Mouse (Mus musculus): ENCODE results near the gene Cd44. TPM values are rescaled to one million over a fixed set of nuclear protein-coding genes. Genes with fewer than 3 reads are reported as not detected.

Cd44 gene
- polyA plus RNA-seq, 1 experiment from 2014 or later: 3.8 TPM

GRCm38 (mm10) chr2:102886306-102886935, 15.0 kb downstream of the Cd44 start:
- no peak overlapping the region for H3K27ac ChIP-seq (replicated peaks)
- no peak overlapping the region for H3K4me2 ChIP-seq
- no peaks in the 10 kb centered on the region for H3K9me3 ChIP-seq
- no peaks in the 10 kb centered on the region for H3K27me3 ChIP-seq
- H3K4me3 ChIP-seq: no peak overlapping the region
- no peak overlapping the region for H3K9ac ChIP-seq
- H3K36me3 ChIP-seq: no peaks in the 10 kb centered on the region
- 90% methylated on average over 6 of the region's 6 CpGs for WGBS
- H3K4me1 ChIP-seq (replicated peaks): peaks cover 6% of the 10 kb centered on the region; the same call in 1 of the 2 replicates
- no peak for ATAC-seq (ENCODE audit: low FRiP score, low read depth)

GRCm38 (mm10) chr2:102882597-102883272, 18.7 kb downstream of the Cd44 start:
- H3K27ac ChIP-seq (replicated peaks): no peak overlapping the region
- no peak overlapping the region for H3K4me2 ChIP-seq
- H3K9me3 ChIP-seq: no peaks in the 10 kb centered on the region
- no peaks in the 10 kb centered on the region for H3K36me3 ChIP-seq
- no peak overlapping the region for H3K9ac ChIP-seq
- WGBS: 53% methylated on average over 6 of the region's 6 CpGs
- peaks cover 6% of the 10 kb centered on the region; the same call in 1 of the 2 replicates for H3K4me1 ChIP-seq (replicated peaks)
- ATAC-seq (ENCODE audit: low FRiP score, low read depth): no peak
- H3K27me3 ChIP-seq: no peaks in the 10 kb centered on the region
- no peak overlapping the region for H3K4me3 ChIP-seq

GRCm38 (mm10) chr2:102882004-102882588, 19.4 kb downstream of the Cd44 start:
- WGBS: 73% methylated on average over 8 of the region's 8 CpGs
- H3K4me3 ChIP-seq: no peak overlapping the region
- peaks cover 6% of the 10 kb centered on the region; the same call in 1 of the 2 replicates for H3K4me1 ChIP-seq (replicated peaks)
- no peaks in the 10 kb centered on the region for H3K9me3 ChIP-seq
- H3K4me2 ChIP-seq: no peak overlapping the region
- ATAC-seq (ENCODE audit: low FRiP score, low read depth): no peak
- H3K36me3 ChIP-seq: no peaks in the 10 kb centered on the region
- H3K27me3 ChIP-seq: no peaks in the 10 kb centered on the region
- H3K9ac ChIP-seq: no peak overlapping the region
- no peak overlapping the region for H3K27ac ChIP-seq (replicated peaks)

- no peaks in the 10 kb centered on the region for H3K27me3 ChIP-seq
- ATAC-seq (ENCODE audit: low FRiP score, low read depth): no peak
- H3K4me1 ChIP-seq (replicated peaks): peaks cover 11% of the 10 kb centered on the region
- no peak overlapping the region for H3K4me3 ChIP-seq
- H3K9ac ChIP-seq: no peak overlapping the region
- H3K4me2 ChIP-seq: no peak overlapping the region
- H3K36me3 ChIP-seq: no peaks in the 10 kb centered on the region
- H3K27ac ChIP-seq (replicated peaks): no peak overlapping the region
- WGBS: 36% methylated on average over 2 of the region's 2 CpGs
- no peaks in the 10 kb centered on the region for H3K9me3 ChIP-seq
These were observed 23.0 kb downstream of the Cd44 start for GRCm38 (mm10) chr2:102878513-102878912.

- no peaks in the 10 kb centered on the region for H3K9me3 ChIP-seq
- no peaks in the 10 kb centered on the region for H3K36me3 ChIP-seq
- H3K27ac ChIP-seq (replicated peaks): no peak overlapping the region
- 96% methylated on average over 4 of the region's 4 CpGs for WGBS
- H3K9ac ChIP-seq: no peak overlapping the region
- H3K27me3 ChIP-seq: no peaks in the 10 kb centered on the region
- no peak overlapping the region for H3K4me2 ChIP-seq
- H3K4me1 ChIP-seq (replicated peaks): peaks cover 8% of the 10 kb centered on the region
- no peak for ATAC-seq (ENCODE audit: low FRiP score, low read depth)
- H3K4me3 ChIP-seq: no peak overlapping the region
These were observed 24.0 kb downstream of the Cd44 start for GRCm38 (mm10) chr2:102877463-102877862.

- no peak overlapping the region for H3K4me2 ChIP-seq
- H3K9ac ChIP-seq: no peak overlapping the region
- no peak for ATAC-seq (ENCODE audit: low FRiP score, low read depth)
- no peaks in the 10 kb centered on the region for H3K36me3 ChIP-seq
- WGBS: 76% methylated on average over 1 of the region's 1 CpGs
- H3K27ac ChIP-seq (replicated peaks): no peak overlapping the region
- no peak overlapping the region for H3K4me3 ChIP-seq
- H3K4me1 ChIP-seq (replicated peaks): peaks cover 5% of the 10 kb centered on the region
- H3K9me3 ChIP-seq: no peaks in the 10 kb centered on the region
- H3K27me3 ChIP-seq: no peaks in the 10 kb centered on the region
These were observed 25.3 kb downstream of the Cd44 start for GRCm38 (mm10) chr2:102876141-102876540.

GRCm38 (mm10) chr2:102873848-102874247, 27.6 kb downstream of the Cd44 start:
- H3K4me1 ChIP-seq (replicated peaks): peaks cover 5% of the 10 kb centered on the region
- H3K36me3 ChIP-seq: no peaks in the 10 kb centered on the region
- WGBS: 46% methylated on average over 4 of the region's 4 CpGs
- no peak overlapping the region for H3K4me2 ChIP-seq
- H3K9me3 ChIP-seq: no peaks in the 10 kb centered on the region
- H3K27ac ChIP-seq (replicated peaks): no peak overlapping the region
- no peak overlapping the region for H3K4me3 ChIP-seq
- H3K27me3 ChIP-seq: no peaks in the 10 kb centered on the region
- no peak overlapping the region for H3K9ac ChIP-seq
- no peak for ATAC-seq (ENCODE audit: low FRiP score, low read depth)

GRCm38 (mm10) chr2:102873194-102873593, 28.3 kb downstream of the Cd44 start:
- Histone ChIP-seq H3K9ac (no peak overlapping the region), H3K36me3 (no peaks in the 10 kb centered on the region), H3K4me1 (replicated peaks) (peaks cover 5% of the 10 kb centered on the region), H3K4me3 (no peak overlapping the region), H3K9me3 (no peaks in the 10 kb centered on the region), H3K27ac (replicated peaks) (no peak overlapping the region), H3K27me3 (no peaks in the 10 kb centered on the region), H3K4me2 (no peak overlapping the region)
- ATAC-seq (ENCODE audit: low FRiP score, low read depth): no peak
- WGBS: 78% methylated on average over 4 of the region's 4 CpGs

- Histone ChIP-seq H3K4me3 (no peak overlapping the region), H3K27ac (replicated peaks) (no peak overlapping the region), H3K9me3 (no peaks in the 10 kb centered on the region), H3K4me1 (replicated peaks) (peaks cover 5% of the 10 kb centered on the region), H3K27me3 (no peaks in the 10 kb centered on the region), H3K9ac (no peak overlapping the region), H3K36me3 (no peaks in the 10 kb centered on the region), H3K4me2 (no peak overlapping the region)
- WGBS: 92% methylated on average over 2 of the region's 2 CpGs
- no peak for ATAC-seq (ENCODE audit: low FRiP score, low read depth)
These were observed 29.0 kb downstream of the Cd44 start for GRCm38 (mm10) chr2:102872436-102872835.

GRCm38 (mm10) chr2:102868444-102868843, 33.0 kb downstream of the Cd44 start:
- Histone ChIP-seq H3K4me2 (no peak overlapping the region), H3K4me1 (replicated peaks) (no peaks in the 10 kb centered on the region), H3K4me3 (no peak overlapping the region), H3K27ac (replicated peaks) (no peak overlapping the region), H3K9me3 (no peaks in the 10 kb centered on the region), H3K9ac (no peak overlapping the region), H3K27me3 (no peaks in the 10 kb centered on the region), H3K36me3 (no peaks in the 10 kb centered on the region)
- ATAC-seq (ENCODE audit: low FRiP score, low read depth): no peak
- WGBS: 86% methylated on average over 2 of the region's 2 CpGs

- Histone ChIP-seq H3K36me3 (no peaks in the 10 kb centered on the region), H3K9ac (no peak overlapping the region), H3K4me1 (replicated peaks) (no peaks in the 10 kb centered on the region), H3K4me2 (no peak overlapping the region), H3K27ac (replicated peaks) (no peak overlapping the region), H3K4me3 (no peak overlapping the region), H3K9me3 (no peaks in the 10 kb centered on the region), H3K27me3 (no peaks in the 10 kb centered on the region)
- ATAC-seq (ENCODE audit: low FRiP score, low read depth): no peak
- 58% methylated on average over 6 of the region's 6 CpGs for WGBS
These were observed 33.9 kb downstream of the Cd44 start for GRCm38 (mm10) chr2:102867396-102868088.

GRCm38 (mm10) chr2:102866594-102866993, 34.9 kb downstream of the Cd44 start:
- Histone ChIP-seq H3K27ac (replicated peaks) (no peak overlapping the region), H3K4me1 (replicated peaks) (no peaks in the 10 kb centered on the region), H3K4me3 (no peak overlapping the region), H3K36me3 (no peaks in the 10 kb centered on the region), H3K27me3 (no peaks in the 10 kb centered on the region), H3K4me2 (no peak overlapping the region), H3K9ac (no peak overlapping the region), H3K9me3 (no peaks in the 10 kb centered on the region)
- no peak for ATAC-seq (ENCODE audit: low FRiP score, low read depth)
- 32% methylated on average over 1 of the region's 1 CpGs for WGBS

Measured in hindbrain, embryonic 15.5 days (tissue).